Mouse (Mus musculus) stomach, embryonic 14.5 days (tissue): ENCODE results near the gene Hmga1. TPM values are rescaled to one million over a fixed set of nuclear protein-coding genes. Genes with fewer than 3 reads are reported as not detected.

Source experiments
- ATAC-seq: fragments of 200-750 bp; cut with Nextera tagmentation; 2 replicates; pipeline ENCODE4 v1.8.0; 2017; ENCODE audit warnings: low read depth, moderate TSS enrichment; ENCODE audit not compliant: insufficient number of reproducible peaks, insufficient read depth, low FRiP score
- H3K27ac ChIP-seq: fragments of 300-500 bp; sonication (generic); 2 replicates; pipeline ENCODE4 v1.5.1; 2014; ENCODE audit warnings: mild to moderate bottlenecking, low read length, moderate library complexity, mixed read lengths
- H3K27me3 ChIP-seq: fragments of 300-500 bp; sonication (generic); 2 replicates; pipeline ENCODE4 v1.6.1; 2014; ENCODE audit warnings: low read length, control low read depth, mixed read lengths; ENCODE audit not compliant: control insufficient read depth, insufficient read depth
- H3K36me3 ChIP-seq: fragments of 300-500 bp; sonication (generic); 2 replicates; pipeline ENCODE4 v1.6.1; 2014; ENCODE audit warnings: mild to moderate bottlenecking, control low read depth, low read length, moderate library complexity, mixed read lengths; ENCODE audit not compliant: control insufficient read depth, insufficient read depth
- H3K4me1 ChIP-seq: fragments of 300-500 bp; sonication (generic); 2 replicates; pipeline ENCODE4 v1.6.1; 2014; ENCODE audit warnings: low read length, control low read depth, mixed read lengths; ENCODE audit not compliant: control insufficient read depth, insufficient read depth
- H3K4me2 ChIP-seq: fragments of 300-500 bp; sonication (generic); replicated peaks from 2 replicates; pipeline ENCODE4 v1.6.1; 2014; ENCODE audit warnings: low read depth, low read length, control low read depth
- H3K4me3 ChIP-seq: fragments of 300-500 bp; sonication (generic); 2 replicates; pipeline ENCODE4 v1.5.1; 2014; ENCODE audit warnings: low read depth, low read length, control low read depth
- H3K9ac ChIP-seq: fragments of 300-500 bp; sonication (generic); replicated peaks from 2 replicates; pipeline ENCODE4 v1.6.1; 2014; ENCODE audit warnings: low read depth, mild to moderate bottlenecking, control low read depth, low read length, moderate library complexity, mixed read lengths
- H3K9me3 ChIP-seq: fragments of 300-500 bp; sonication (generic); 2 replicates; pipeline ENCODE4 v1.6.1; 2016; ENCODE audit warnings: low read depth, low read length, control low read depth; ENCODE audit not compliant: control insufficient read depth
- WGBS: fragments of 180-500 bp; shearing (Covaris S2); extraction: QIAGEN DNeasy Blood & Tissue Kit; methylation state at CpG from one replicate; pipeline ENCODE4 v1.1.7; 2014; 5-methylcytosine and 5-hydroxymethylcytosine counted together
- polyA plus RNA-seq: library from polyadenylated mRNA; unstranded; fragments of >200 nt; fragmentation: Nextera tagmentation; extraction: Ambion mirVana; gene quantifications from 2 replicates; pipeline ENCODE4 v1.2.1, GENCODE M21; 2014

The Hmga1 gene
- polyA plus RNA-seq, 1 experiment from 2014 or later: 239 TPM

DNA sequence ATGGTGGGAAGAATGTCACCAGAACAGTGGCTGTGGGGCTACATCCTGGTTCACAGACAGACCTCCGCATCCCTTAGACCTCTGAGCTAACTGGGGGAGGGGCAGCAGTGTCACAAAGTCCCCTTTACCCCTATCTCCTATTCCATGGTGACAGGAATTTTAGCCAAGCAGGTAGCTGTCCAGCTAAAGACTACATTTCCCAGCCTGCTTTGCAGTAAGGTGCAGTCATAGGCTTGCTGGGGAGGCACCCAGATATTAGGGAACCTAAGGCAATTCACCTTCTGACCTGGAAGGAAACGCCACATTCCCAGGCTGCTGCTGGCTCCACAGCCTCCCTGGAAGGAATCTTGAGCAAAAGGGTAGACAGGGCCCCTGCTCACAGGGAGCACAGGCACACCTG is 15.0 kb upstream of the Hmga1 start:
- Histone ChIP-seq H3K27me3 (no peaks in the 10 kb centered on the region), H3K27ac (no peak overlapping the region), H3K36me3 (no peaks in the 10 kb centered on the region), H3K4me2 (no peak overlapping the region), H3K9me3 (no peaks in the 10 kb centered on the region), H3K4me3 (no peak overlapping the region), H3K4me1 (no peaks in the 10 kb centered on the region), H3K9ac (no peak overlapping the region)
- WGBS: 52% methylated on average over 2 of the region's 2 CpGs
- ATAC-seq: no peak

DNA sequence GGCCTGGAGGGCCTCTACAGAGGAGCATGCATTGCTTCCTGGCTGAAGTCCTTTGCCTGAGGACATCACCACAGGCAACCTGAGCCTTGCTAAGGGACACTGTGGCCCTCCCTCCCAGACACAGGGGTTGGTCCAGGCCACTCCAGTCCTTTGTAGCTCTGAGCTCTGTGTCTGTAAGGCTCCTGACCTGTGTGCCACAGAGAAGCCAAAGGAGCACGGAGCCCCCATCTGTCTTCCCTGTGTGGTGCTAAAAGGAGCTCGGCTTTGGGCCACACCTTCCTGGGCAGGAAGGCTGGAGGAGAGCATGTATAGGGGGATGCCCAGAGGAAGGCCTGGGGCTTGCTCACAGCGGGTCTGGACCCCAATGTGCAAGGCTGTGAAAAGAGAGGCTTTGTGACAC is 14.3 kb upstream of the Hmga1 start:
- no peaks in the 10 kb centered on the region for H3K27me3 ChIP-seq
- 80% methylated on average over 3 of the region's 3 CpGs for WGBS
- ATAC-seq: no peak

DNA sequence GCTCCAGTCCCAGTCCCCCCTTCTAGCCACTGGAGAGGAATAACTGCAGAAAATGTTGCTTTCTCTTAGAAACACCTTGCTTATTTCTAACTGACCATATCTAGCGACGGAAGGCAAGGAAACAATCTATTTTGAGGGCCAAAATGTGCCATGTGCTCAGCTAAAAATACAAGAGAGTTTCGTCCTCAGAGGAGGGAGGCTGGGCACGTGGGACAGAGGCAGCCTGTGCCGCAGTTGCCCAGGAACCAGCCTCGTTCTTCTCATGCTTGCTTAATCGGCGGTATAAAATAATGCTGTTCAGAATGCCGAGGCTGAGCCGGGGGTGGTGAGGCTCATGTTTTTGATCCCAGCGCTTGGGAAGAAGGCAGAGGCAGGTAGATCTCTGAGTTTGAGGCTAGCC is 11.7 kb upstream of the Hmga1 start:
- Histone ChIP-seq H3K9ac (no peak overlapping the region), H3K27me3 (no peaks in the 10 kb centered on the region), H3K4me1 (0 out of 2 replicates have a peak, but pooled peaks cover 3% of the 10 kb centered on the region), H3K36me3 (no peaks in the 10 kb centered on the region), H3K27ac (no peak overlapping the region), H3K4me2 (no peak overlapping the region), H3K4me3 (no peak overlapping the region), H3K9me3 (no peaks in the 10 kb centered on the region)
- WGBS: 91% methylated on average over 11 of the region's 11 CpGs
- no peak for ATAC-seq

More for the DNA sequence above, 14.3 kb upstream of the Hmga1 start:
- Histone ChIP-seq H3K27ac (no peak overlapping the region), H3K36me3 (no peaks in the 10 kb centered on the region), H3K4me2 (no peak overlapping the region), H3K4me1 (no peaks in the 10 kb centered on the region), H3K9me3 (no peaks in the 10 kb centered on the region), H3K4me3 (no peak overlapping the region), H3K9ac (no peak overlapping the region)

DNA sequence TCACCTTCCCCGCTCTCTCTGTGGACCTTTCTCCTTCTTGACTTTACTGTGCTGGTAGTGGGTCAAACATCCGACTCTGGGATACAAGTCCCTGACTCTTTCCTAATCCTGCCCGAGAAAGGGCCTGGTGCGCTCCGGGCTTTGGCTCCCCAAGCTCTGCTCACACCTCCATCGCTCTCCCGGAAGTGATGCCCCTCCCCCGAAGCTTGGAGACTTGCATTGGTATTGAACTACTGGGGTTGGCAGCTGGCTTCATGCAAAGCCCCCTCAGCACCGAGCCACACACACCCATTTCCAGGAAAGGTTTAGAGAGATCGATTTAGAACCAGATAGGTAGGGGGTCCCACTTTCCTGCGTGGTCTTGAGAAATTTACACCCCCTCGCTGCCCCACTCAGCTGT is 10.3 kb upstream of the Hmga1 start:
- H3K9me3 ChIP-seq: no peaks in the 10 kb centered on the region
- 0 out of 2 replicates have a peak, but pooled peaks cover 3% of the 10 kb centered on the region for H3K4me1 ChIP-seq
- H3K4me2 ChIP-seq: no peak overlapping the region
- no peaks in the 10 kb centered on the region for H3K27me3 ChIP-seq
- ATAC-seq: no peak
- H3K9ac ChIP-seq: no peak overlapping the region
- H3K4me3 ChIP-seq: no peak overlapping the region
- no peaks in the 10 kb centered on the region for H3K36me3 ChIP-seq
- WGBS: 48% methylated on average over 12 of the region's 12 CpGs
- H3K27ac ChIP-seq: no peak overlapping the region

DNA sequence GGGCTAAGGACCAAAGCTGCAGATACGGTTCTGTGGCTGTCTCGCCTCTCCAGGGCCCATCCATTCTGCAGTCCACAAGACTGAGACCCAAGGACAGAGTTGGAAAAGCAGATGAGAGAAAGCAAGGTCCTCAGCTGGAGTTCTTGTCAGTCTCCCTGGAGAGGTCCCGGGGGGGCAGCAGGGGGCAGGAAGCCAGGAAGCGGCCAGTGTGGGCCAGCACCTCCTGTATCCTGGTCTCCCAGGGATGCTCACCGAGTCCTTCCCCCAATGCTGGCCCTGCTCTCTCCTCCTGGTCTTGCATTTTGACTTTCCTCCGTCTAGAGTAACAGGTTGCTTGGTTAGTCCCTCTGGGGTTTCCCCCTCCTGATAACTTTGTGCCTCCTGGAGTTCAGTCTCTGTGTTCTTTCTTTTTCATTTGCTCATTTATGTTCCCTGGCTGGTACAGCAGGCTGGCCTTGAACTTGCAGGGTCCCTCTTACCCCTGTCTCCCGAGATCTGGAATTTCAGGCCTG is 9.7 kb upstream of the Hmga1 start:
- Histone ChIP-seq H3K27ac (no peak overlapping the region), H3K36me3 (no peaks in the 10 kb centered on the region), H3K27me3 (no peaks in the 10 kb centered on the region), H3K4me2 (no peak overlapping the region), H3K9me3 (no peaks in the 10 kb centered on the region), H3K9ac (no peak overlapping the region), H3K4me3 (no peak overlapping the region), H3K4me1 (0 out of 2 replicates have a peak, but pooled peaks cover 3% of the 10 kb centered on the region)
- WGBS: 76% methylated on average over 7 of the region's 7 CpGs
- ATAC-seq: no peak

DNA sequence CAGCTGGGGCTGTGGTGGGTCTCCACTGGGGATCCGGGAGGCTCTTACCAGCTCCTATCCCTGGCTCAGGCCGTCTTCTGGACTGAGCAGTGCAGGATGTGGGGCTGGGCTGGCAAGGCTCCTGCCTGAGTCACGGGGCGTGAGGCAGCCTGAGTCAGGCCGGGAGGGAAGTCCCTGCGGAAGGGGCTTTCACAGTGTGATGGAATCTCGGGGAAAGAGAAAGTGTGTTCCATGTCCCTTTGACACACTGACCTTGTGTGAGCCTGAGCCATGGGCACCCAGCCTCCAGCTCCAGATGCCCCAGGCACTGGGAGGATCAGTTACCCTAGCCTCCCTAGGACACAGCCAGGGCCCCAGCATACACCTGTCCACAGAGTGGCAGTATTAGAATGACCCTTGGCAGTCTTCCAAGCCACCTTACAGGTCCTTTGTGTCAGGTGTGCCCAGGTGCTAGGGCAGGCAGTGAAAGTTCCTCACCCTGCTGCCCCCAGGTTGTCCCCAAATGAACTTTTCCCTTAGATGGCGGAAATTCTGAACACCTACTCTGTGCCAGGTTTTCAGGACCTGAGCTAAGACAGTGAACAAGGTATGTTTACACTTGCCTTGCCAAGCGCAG is 8.9 kb upstream of the Hmga1 start:
- 70% methylated on average over 9 of the region's 9 CpGs for WGBS

DNA sequence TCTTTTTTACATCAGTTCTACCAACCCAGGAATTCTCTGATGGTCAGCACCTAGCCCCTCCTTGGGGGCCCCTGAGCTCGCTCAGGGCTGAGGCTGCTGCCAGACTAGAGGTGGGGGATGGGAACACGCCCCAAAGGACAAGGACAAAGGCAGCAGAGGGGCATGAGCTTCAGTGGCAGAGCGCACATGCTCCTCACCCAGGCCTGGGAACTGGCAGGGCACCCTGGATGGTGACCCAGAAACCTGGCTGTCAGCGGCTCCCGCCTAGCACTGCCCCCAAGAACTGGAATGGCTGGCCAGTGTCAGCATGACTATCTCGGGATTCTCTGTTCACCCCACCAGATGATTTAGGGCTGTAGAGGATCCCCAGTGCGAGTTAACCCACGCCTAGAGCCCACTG is 7.1 kb upstream of the Hmga1 start:
- Histone ChIP-seq H3K27me3 (no peaks in the 10 kb centered on the region), H3K9ac (0 out of 2 replicates have a peak overlapping the region, but pooled peaks have one; percentile 10), H3K36me3 (no peaks in the 10 kb centered on the region), H3K27ac (no peak overlapping the region), H3K4me1 (0 out of 2 replicates have a peak, but pooled peaks cover 4% of the 10 kb centered on the region), H3K4me3 (no peak overlapping the region), H3K9me3 (no peaks in the 10 kb centered on the region), H3K4me2 (no peak overlapping the region)
- no peak for ATAC-seq
- WGBS: 55% methylated on average over 8 of the region's 8 CpGs

More for the DNA sequence above, 8.9 kb upstream of the Hmga1 start:
- Histone ChIP-seq H3K36me3 (no peaks in the 10 kb centered on the region), H3K9ac (no peak overlapping the region), H3K9me3 (no peaks in the 10 kb centered on the region), H3K27me3 (no peaks in the 10 kb centered on the region), H3K4me1 (0 out of 2 replicates have a peak, but pooled peaks cover 3% of the 10 kb centered on the region), H3K27ac (no peak overlapping the region), H3K4me2 (no peak overlapping the region), H3K4me3 (no peak overlapping the region)
- ATAC-seq: peak; percentile 34; the same call in 1 of the 2 replicates

DNA sequence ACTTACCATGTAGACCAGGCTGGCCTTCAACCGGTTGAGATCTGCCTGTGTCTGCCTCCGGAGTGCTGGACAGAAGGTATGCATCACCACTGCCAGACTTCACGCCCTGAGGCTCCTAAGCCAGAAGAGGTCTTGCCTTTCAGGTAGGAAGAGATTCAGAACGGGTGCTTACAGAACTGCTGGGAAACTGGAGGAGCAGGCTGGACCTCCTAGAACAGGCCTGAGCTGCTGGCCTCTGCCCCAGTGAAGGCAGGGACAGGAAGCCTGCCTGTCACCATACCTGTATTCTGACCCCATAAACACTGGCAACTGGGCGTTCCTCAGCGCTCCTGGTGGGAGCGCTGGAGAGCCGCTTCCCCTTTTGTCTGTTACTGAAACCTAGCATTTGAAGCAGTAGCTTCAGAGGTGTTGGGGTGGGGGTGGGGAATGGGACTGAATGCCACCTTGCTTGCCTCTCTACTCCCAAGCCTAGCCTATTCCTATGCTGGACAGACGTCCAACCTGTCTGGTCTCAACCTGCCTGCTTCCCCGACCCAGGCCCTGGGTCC is 4.8 kb upstream of the Hmga1 start:
- Histone ChIP-seq H3K4me2 (no peak overlapping the region), H3K27me3 (no peaks in the 10 kb centered on the region), H3K36me3 (no peaks in the 10 kb centered on the region), H3K9me3 (no peaks in the 10 kb centered on the region), H3K4me3 (no peak overlapping the region), H3K4me1 (0 out of 2 replicates have a peak, but pooled peaks cover 7% of the 10 kb centered on the region), H3K27ac (no peak overlapping the region), H3K9ac (no peak overlapping the region)
- no peak for ATAC-seq
- 53% methylated on average over 10 of the region's 10 CpGs for WGBS
